Mouse (Mus musculus): ENCODE results near the gene Ctnna3. TPM values are rescaled to one million over a fixed set of nuclear protein-coding genes. Genes with fewer than 3 reads are reported as not detected.
A peak's percentile ranks its signal among the peaks of the same experiment; 100 is the strongest.

The Ctnna3 gene
- polyA plus RNA-seq, 1 experiment from 2014 or later, result 0.90 TPM

GRCm38 (mm10) chr10:63886449-63887088 lies 456.7 kb downstream of the Ctnna3 start:
- Histone ChIP-seq H3K4me1 (no peaks in the 10 kb centered on the region), H3K9me3 (no peaks in the 10 kb centered on the region), H3K9ac (no peak overlapping the region), H3K4me2 (no peak overlapping the region), H3K4me3 (no peak overlapping the region), H3K36me3 (no peaks in the 10 kb centered on the region), H3K27ac (no peak overlapping the region), H3K27me3 (no peaks in the 10 kb centered on the region)
- ATAC-seq (ENCODE audit: insufficient number of reproducible peaks, insufficient read depth, low FRiP score, low TSS enrichment, low read depth), result no peak
- WGBS, result 84% methylated on average over 23 of the region's 23 CpGs

DNA sequence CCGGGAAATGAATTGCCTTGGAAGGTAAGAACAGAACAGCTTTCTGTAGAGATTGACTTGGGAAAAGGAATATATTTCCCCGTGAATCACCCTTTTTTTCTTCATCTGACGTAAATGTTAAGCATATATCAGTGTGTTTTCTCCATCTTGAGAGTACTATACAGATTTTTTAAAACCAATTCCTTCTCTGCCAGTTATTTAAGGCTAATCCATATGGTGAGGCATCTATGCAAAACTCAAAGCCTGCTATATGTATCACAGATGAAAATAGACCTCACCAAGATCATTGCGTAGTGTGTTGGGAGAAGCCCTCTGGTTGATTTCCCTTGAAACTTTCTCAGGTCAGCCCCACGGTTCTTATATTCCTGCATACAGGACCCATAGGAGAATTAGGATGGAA lies 464.7 kb downstream of the Ctnna3 start:
- no peak overlapping the region for H3K4me3 ChIP-seq
- 88% methylated on average over 5 of the region's 5 CpGs for WGBS
- no peak for ATAC-seq (ENCODE audit: insufficient number of reproducible peaks, insufficient read depth, low FRiP score, low TSS enrichment, low read depth)
- H3K4me1 ChIP-seq, result no peaks in the 10 kb centered on the region
- H3K9ac ChIP-seq, result no peak overlapping the region
- no peaks in the 10 kb centered on the region for H3K9me3 ChIP-seq
- H3K36me3 ChIP-seq, result no peaks in the 10 kb centered on the region
- no peak overlapping the region for H3K27ac ChIP-seq
- no peaks in the 10 kb centered on the region for H3K27me3 ChIP-seq
- no peak overlapping the region for H3K4me2 ChIP-seq

- Histone ChIP-seq H3K4me3 (no peak overlapping the region), H3K27ac (no peak overlapping the region), H3K4me2 (no peak overlapping the region), H3K27me3 (no peaks in the 10 kb centered on the region), H3K4me1 (no peaks in the 10 kb centered on the region), H3K9ac (no peak overlapping the region), H3K9me3 (no peaks in the 10 kb centered on the region), H3K36me3 (no peaks in the 10 kb centered on the region)
- no peak for ATAC-seq (ENCODE audit: insufficient number of reproducible peaks, insufficient read depth, low FRiP score, low TSS enrichment, low read depth)
These were observed 470.0 kb downstream of the Ctnna3 start for GRCm38 (mm10) chr10:63899891-63900290.

- no peak overlapping the region for H3K9ac ChIP-seq
- H3K9me3 ChIP-seq, result no peaks in the 10 kb centered on the region
- H3K4me3 ChIP-seq, result no peak overlapping the region
- H3K4me1 ChIP-seq, result no peaks in the 10 kb centered on the region
- no peak for ATAC-seq (ENCODE audit: insufficient number of reproducible peaks, insufficient read depth, low FRiP score, low TSS enrichment, low read depth)
- H3K4me2 ChIP-seq, result no peak overlapping the region
- no peaks in the 10 kb centered on the region for H3K27me3 ChIP-seq
- no peaks in the 10 kb centered on the region for H3K36me3 ChIP-seq
- H3K27ac ChIP-seq, result no peak overlapping the region
These were observed 479.0 kb downstream of the Ctnna3 start for GRCm38 (mm10) chr10:63908878-63909277.

- no peak within 1 kb of the TSS for H3K4me3 ChIP-seq
- no peak within 1 kb of the TSS for H3K4me2 ChIP-seq
- H3K27me3 ChIP-seq, result no peaks in the 10 kb centered on the region
- H3K27ac ChIP-seq, result no peak within 1 kb of the TSS
- no peak for ATAC-seq (ENCODE audit: insufficient number of reproducible peaks, insufficient read depth, low FRiP score, low TSS enrichment, low read depth)
- H3K9ac ChIP-seq, result no peak within 1 kb of the TSS
- no peaks in the 10 kb centered on the region for H3K9me3 ChIP-seq
- no peaks in the 10 kb centered on the region for H3K4me1 ChIP-seq
- H3K36me3 ChIP-seq, result no peaks in the 10 kb centered on the region
These were observed 497.4 kb downstream of the Ctnna3 start, which contains the start of gene Gm10118 for GRCm38 (mm10) chr10:63927334-63927733. Gene Gm10118 (minus strand): TSS chr10:63927434.

DNA sequence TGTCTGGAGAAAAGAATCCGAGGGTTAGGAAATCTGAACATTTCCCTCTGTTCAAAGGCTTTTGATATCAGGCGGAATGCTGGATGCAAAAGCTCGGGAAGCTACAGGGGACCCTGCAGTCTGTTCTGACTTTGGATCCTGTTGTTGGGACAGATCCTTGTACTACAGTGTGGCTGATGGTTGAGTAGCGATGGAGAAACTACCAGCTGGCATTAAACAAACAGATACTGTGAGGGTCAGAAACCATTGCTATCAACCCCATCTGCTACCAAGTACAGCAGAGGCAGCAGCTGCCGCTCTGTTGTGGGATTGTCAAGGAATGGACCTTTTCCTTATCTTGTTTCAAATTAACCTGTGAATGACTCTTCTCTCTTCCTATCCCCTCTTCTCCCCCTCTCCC lies 504.0 kb downstream of the Ctnna3 start:
- no peak for ATAC-seq (ENCODE audit: insufficient number of reproducible peaks, insufficient read depth, low FRiP score, low TSS enrichment, low read depth)
- Histone ChIP-seq H3K4me3 (no peak overlapping the region), H3K27me3 (no peaks in the 10 kb centered on the region), H3K4me1 (no peaks in the 10 kb centered on the region), H3K9me3 (no peaks in the 10 kb centered on the region), H3K4me2 (no peak overlapping the region), H3K9ac (no peak overlapping the region), H3K36me3 (no peaks in the 10 kb centered on the region), H3K27ac (no peak overlapping the region)
- WGBS, result 73% methylated on average over 5 of the region's 5 CpGs

DNA sequence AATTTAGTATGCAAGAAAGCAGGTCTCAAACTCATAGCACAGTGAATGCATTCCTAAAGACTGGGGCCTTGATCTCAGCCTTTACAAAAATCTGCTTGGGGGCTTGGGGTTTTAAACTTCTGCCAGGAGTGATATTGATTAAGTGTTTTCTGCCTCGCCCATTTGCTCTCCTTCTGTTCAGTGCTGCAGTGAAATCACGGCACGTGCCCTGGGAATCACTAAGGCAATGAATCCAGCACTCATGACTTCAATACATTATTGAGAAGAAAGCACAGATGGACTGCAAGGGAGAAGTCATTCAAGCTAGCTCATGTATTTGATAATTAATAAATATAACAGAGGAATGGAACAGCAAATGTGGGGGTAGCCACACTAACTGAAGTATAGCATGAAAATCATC lies 515.6 kb downstream of the Ctnna3 start:
- H3K9ac ChIP-seq, result no peak overlapping the region
- no peak overlapping the region for H3K4me2 ChIP-seq
- ATAC-seq (ENCODE audit: insufficient number of reproducible peaks, insufficient read depth, low FRiP score, low TSS enrichment, low read depth), result no peak
- H3K9me3 ChIP-seq, result no peaks in the 10 kb centered on the region
- H3K36me3 ChIP-seq, result no peaks in the 10 kb centered on the region
- H3K4me1 ChIP-seq, result no peaks in the 10 kb centered on the region
- 68% methylated on average over 3 of the region's 3 CpGs for WGBS
- no peak overlapping the region for H3K4me3 ChIP-seq
- no peak overlapping the region for H3K27ac ChIP-seq
- no peaks in the 10 kb centered on the region for H3K27me3 ChIP-seq

GRCm38 (mm10) chr10:63947266-63947665 lies 517.4 kb downstream of the Ctnna3 start:
- 80% methylated on average over 4 of the region's 4 CpGs for WGBS
- ATAC-seq (ENCODE audit: insufficient number of reproducible peaks, insufficient read depth, low FRiP score, low TSS enrichment, low read depth), result no peak

GRCm38 (mm10) chr10:63950867-63951266 lies 521.0 kb downstream of the Ctnna3 start:
- ATAC-seq (ENCODE audit: insufficient number of reproducible peaks, insufficient read depth, low FRiP score, low TSS enrichment, low read depth), result no peak
- 65% methylated on average over 8 of the region's 8 CpGs for WGBS
- Histone ChIP-seq H3K4me1 (peaks cover 5% of the 10 kb centered on the region), H3K9me3 (no peaks in the 10 kb centered on the region), H3K27me3 (no peaks in the 10 kb centered on the region), H3K4me2 (no peak overlapping the region), H3K36me3 (no peaks in the 10 kb centered on the region), H3K4me3 (no peak overlapping the region), H3K27ac (no peak overlapping the region), H3K9ac (no peak overlapping the region)

More at GRCm38 (mm10) chr10:63947266-63947665, 517.4 kb downstream of the Ctnna3 start:
- Histone ChIP-seq H3K4me3 (no peak overlapping the region), H3K27me3 (no peaks in the 10 kb centered on the region), H3K27ac (no peak overlapping the region), H3K4me2 (no peak overlapping the region), H3K36me3 (no peaks in the 10 kb centered on the region), H3K9ac (no peak overlapping the region), H3K9me3 (no peaks in the 10 kb centered on the region), H3K4me1 (no peaks in the 10 kb centered on the region)

DNA sequence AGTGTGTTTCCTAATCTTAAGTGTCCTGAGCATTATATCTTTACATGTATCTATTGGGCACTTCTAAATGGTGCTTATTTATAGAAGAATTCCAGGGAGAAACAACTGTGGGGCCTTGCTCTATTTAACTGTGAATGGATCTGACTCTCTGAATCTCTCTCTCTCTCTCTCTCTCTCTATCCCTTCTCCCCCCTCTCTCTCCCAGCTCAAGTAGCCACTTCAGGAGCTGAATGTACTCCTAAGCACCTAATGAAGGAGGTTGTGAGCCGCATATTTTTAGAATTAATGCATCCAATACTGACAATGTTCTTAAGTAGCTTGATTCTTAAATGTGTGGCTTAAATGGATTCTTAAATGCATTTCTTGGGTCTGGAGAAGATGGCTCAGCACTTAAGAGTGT lies 521.6 kb downstream of the Ctnna3 start:
- WGBS, result 90% methylated on average over 1 of the region's 1 CpGs
- no peak for ATAC-seq (ENCODE audit: insufficient number of reproducible peaks, insufficient read depth, low FRiP score, low TSS enrichment, low read depth)
- Histone ChIP-seq H3K36me3 (no peaks in the 10 kb centered on the region), H3K9me3 (no peaks in the 10 kb centered on the region), H3K27ac (no peak overlapping the region), H3K27me3 (no peaks in the 10 kb centered on the region), H3K4me3 (no peak overlapping the region), H3K4me1 (peaks cover 5% of the 10 kb centered on the region), H3K4me2 (no peak overlapping the region), H3K9ac (no peak overlapping the region)

GRCm38 (mm10) chr10:63954308-63954930 lies 524.5 kb downstream of the Ctnna3 start:
- Histone ChIP-seq H3K36me3 (no peaks in the 10 kb centered on the region), H3K9ac (no peak overlapping the region), H3K4me1 (peaks cover 5% of the 10 kb centered on the region), H3K27ac (0 out of 2 replicates have a peak overlapping the region, but pooled peaks have one; percentile 40), H3K4me2 (no peak overlapping the region), H3K9me3 (no peaks in the 10 kb centered on the region), H3K4me3 (no peak overlapping the region), H3K27me3 (no peaks in the 10 kb centered on the region)
- ATAC-seq (ENCODE audit: insufficient number of reproducible peaks, insufficient read depth, low FRiP score, low TSS enrichment, low read depth), result no peak
- 7% methylated on average over 6 of the region's 7 CpGs for WGBS

DNA sequence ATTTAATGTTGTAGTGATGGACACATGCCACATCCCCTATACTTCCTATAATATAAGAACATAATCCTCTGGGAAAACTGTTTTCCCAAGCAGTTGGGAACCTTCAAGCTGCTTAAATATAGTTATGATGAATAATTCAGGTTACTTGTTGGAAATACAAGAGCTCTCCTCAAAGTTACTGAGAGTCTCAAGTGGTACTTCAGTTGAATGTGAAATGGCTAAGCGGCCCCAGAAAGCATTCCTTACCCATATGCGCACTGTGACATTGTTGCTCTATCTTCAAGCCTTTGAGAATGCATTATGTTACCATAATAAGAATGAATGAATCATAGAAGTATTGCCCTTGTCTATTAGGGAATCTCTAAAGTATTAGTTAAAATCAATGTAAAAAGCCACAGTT lies 542.4 kb downstream of the Ctnna3 start:
- no peak for ATAC-seq (ENCODE audit: insufficient number of reproducible peaks, insufficient read depth, low FRiP score, low TSS enrichment, low read depth)
- Histone ChIP-seq H3K36me3 (no peaks in the 10 kb centered on the region), H3K4me1 (no peaks in the 10 kb centered on the region), H3K27ac (no peak overlapping the region), H3K4me2 (no peak overlapping the region), H3K9me3 (no peaks in the 10 kb centered on the region), H3K27me3 (no peaks in the 10 kb centered on the region), H3K4me3 (no peak overlapping the region), H3K9ac (no peak overlapping the region)
- WGBS, result 83% methylated on average over 2 of the region's 2 CpGs
